Mouse (Mus musculus): ENCODE results near the gene Uba52.

GRCm38 (mm10) chr8:70464162-70464561 lies 46.4 kb downstream of the Uba52 start:
- TF ChIP-seq CTCF (IDR thresholded peaks at IDR 0.05; ENCODE audit: low read depth) (no peak), EP300 (IDR thresholded peaks at IDR 0.05; ENCODE audit: low read depth) (no peak)

Measured in heart, postnatal 0 days (tissue).